Mouse (Mus musculus) adrenal gland, postnatal 14 days (tissue): ENCODE data around the gene Cyb561d2. TPM values are rescaled to one million over a fixed set of nuclear protein-coding genes. Genes with fewer than 3 reads are reported as not detected.
"Not testable (repeated sequence)": the region's sequence is repeated elsewhere in the genome, so short reads cannot be mapped to it uniquely, and the experiment has no call there.

Experiments used
- DNase-seq: peaks from one replicate; pipeline ENCODE4 v3.0.0; 2021; ENCODE audit warnings: mixed read lengths
- total RNA-seq: library from RNA; stranded (reverse); gene quantifications from 2 replicates; pipeline ENCODE4 v1.2.3, GENCODE M21; 2021

Cyb561d2 gene
- total RNA-seq, 1 experiment from 2014 or later, result 14.0 TPM

DNA sequence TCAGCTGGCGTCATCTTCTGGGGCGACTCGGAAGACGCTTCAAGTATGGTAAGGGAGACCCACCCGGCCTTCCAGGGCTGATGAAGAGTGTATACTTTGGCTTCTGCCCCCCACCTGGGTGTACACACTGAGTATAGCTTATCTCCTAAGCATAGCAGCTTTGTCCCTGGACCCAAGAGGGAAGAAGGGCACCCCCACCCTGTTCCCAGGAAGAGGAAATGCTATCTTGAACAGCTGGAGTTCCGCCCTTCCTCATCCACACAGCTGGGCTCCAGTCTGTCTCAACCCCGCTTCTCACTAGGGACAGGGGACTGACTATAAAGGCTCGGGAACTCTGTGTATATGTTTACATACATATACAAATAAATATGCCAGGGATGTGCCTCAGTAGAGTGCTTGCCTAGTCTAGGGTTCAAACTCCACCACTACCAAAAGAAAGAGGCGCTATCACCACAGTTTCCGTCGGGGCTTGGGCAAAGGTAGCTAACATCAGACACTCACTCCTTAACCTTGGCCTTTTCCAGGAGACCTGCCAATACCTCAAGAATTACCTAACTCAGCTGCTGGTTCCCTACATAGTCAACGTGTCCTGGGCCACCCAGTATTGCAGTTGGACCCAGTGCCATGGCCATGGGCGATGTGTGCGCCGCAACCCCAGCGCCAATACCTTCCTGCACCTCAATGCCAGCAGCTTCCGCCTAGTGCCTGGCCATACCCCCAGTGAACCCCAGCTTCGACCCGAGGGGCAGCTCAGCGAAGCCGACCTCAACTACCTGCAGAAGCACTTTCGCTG is 29.7 kb upstream of the Cyb561d2 start:
- no peak for DNase-seq

GRCm38 (mm10) chr9:107570845-107571244 is 28.9 kb upstream of the Cyb561d2 start:
- no peak for DNase-seq

GRCm38 (mm10) chr9:107570016-107570415 is 28.0 kb upstream of the Cyb561d2 start:
- DNase-seq, result no peak

GRCm38 (mm10) chr9:107569270-107569669 is 27.3 kb upstream of the Cyb561d2 start:
- no peak for DNase-seq

DNA sequence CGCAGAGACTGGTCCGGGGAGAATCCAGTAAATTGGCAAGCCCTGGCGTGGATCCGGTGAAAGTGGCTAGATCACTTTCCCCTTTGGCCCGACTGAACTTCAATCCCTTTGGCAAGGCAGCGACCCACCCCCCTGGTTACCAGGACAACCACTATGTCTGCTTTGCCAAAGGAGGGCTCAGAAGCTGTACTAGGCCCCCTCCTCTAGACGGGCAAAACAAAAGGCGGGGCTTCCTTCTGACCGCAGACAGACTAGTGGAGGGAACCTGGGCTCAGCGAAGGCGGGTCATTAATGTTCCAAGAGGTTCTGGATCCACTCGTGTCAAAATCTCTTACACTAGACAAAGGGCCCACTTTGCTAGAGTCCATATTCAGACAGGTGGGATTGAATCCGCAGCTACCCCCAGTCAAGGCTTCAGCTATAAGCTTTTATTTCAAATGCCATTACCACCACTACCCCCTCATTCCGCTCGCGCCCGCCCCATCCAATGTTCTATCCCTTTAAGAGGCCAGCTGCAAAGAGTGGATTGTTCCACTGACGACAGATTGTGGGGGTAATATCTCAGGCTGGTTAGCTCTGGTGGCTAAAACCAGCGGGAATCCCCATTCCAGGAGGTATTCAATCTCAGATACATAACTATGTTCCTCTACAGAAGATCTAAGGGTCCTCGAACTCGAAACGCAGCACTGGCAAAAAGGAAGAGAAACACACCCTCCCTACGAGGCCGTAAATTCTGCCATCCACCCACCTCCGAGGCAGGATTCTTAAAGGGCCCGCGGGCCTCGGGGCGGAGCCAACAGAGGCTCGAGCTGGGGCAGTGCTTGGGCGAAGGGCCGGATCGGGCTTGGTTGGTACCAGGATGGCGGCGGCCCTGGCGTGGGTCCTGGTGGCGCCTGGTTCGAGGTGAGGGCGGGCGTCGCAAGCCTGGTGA is 26.6 kb upstream of the Cyb561d2 start:
- peak; percentile 93 for DNase-seq

- peak; percentile 73 for DNase-seq
Observed at GRCm38 (mm10) chr9:107567702-107568319, 25.8 kb upstream of the Cyb561d2 start, which contains the start of gene Hyal2. Hyal2 (plus strand) TSS chr9:107567945.

DNA sequence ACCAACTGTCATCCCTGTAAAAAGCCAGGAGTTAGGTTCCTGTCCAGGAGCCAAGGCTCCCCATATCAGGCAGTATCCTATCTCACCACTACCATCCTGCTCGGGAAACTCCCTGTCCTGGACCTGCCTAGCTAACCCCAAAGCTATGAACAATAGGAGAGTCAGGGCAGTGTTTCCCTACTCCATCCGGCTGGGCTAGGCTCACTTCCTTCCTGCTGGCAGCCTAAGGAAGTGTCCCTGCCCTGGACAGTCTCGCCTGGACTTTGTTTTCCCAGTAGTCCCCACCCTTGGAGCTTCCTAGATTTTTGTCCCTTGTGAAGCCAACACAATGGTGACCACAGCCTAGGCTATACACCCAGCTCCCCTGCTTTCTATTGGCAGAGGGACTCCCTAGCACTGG is 24.9 kb upstream of the Cyb561d2 start:
- peak; percentile 47 for DNase-seq

DNA sequence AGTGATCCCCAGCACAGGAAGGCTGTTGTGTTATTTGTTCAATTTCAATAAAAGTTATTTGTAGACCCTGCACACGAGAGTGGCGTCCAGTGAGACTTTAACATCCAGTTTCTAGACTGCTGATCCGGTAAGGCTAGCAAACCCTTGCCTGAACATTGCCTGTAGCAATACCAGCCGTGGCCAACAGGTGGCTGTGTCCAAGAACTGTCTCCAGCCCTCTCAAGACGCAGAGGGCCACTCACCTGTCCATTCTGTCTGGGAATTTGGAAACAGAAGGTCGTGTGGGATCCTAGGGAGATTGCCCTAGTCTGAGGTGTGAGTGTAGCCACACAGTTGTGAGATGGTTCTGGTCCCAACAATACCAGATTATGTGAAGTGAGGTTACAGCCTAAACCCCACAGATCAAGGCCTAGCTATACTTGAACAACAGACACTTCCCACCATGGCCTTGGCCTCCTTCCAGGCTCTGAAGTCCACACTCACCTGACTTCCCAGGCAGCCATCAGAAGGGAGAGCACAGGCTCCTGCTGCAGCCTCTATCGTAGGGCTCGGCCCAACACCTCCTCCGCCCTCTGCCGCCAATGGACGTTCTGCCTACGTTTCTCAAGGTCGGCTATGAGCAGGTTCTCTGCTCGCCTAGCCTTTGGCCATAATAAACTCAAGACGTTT is 24.2 kb upstream of the Cyb561d2 start:
- peak; percentile 90 for DNase-seq

GRCm38 (mm10) chr9:107565556-107565955 is 23.6 kb upstream of the Cyb561d2 start:
- not testable (repeated sequence) for DNase-seq

DNA sequence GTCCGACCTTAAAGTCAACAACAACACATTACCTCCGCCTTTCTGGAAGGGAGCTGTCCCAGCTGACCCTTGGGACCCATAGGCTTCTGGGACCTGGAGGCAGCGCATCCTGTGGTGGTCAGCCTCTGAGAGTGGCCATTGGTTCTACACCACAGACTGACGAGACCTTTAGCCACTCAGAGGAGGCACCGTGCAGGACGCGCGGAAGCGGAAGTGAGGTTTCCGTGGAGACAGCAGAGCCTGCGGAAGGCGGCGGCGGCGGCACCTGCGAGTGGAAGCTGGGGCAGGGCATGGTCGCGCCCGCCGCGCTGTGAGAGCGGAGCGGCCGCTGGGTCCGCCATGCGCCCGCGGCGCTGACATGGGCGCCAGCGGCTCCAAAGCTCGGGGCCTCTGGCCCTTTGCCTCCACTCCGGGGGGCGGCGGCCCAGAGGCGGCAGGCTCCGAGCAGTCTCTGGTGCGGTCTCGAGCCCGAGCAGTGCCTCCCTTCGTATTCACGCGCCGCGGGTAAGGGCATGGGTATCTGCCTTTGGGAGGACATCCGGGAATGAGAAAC is 21.1 kb upstream of the Cyb561d2 start, which contains the start of gene Tusc2:
Gene Tusc2, plus strand, starts transcription at position 227 of the 553 bp plus-strand sequence.
- DNase-seq, result peak; percentile 97

DNA sequence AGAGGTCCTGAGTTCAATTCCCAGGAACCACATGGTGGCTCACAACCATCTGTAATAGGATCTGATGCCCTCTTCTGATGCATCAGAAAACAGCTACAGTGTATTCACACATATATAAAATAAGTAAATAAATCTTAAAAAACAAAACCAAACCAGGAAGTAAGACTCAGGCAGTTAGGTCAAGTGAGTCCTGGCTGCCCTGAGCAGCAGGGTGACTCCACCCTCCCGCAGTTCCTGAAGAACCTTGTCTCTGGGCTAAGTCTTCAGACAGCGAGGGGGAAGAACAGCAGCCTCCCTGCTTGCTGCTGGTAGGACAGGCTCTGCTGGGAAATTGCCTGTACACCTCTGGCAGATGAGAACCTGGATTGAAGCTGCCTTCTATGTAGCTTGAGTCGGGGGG is 14.4 kb upstream of the Cyb561d2 start:
- DNase-seq, result no peak

DNA sequence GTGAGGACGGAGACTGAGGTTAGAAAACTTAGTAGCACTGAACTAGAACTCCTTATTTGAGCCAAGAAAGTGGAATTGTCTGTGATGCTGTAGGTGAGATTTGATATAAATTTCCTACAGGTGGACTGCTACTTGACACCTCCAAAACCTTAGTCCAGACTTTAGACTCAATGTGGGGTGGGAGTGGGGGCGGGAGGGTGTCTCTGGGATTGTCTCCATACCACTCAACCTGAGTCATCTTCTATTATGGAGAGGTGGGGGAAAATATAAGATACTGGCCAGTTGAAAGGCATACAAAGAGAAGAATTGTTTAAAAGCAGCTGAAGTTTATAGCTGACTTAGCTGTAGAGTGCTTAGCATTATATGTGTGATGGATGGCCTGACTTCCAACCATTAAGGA is 13.7 kb upstream of the Cyb561d2 start:
- no peak for DNase-seq

GRCm38 (mm10) chr9:107555031-107555457 is 13.1 kb upstream of the Cyb561d2 start:
- peak; percentile 78 for DNase-seq

- DNase-seq, result peak; percentile 97
Observed at GRCm38 (mm10) chr9:107554319-107554825, 12.4 kb upstream of the Cyb561d2 start.

DNA sequence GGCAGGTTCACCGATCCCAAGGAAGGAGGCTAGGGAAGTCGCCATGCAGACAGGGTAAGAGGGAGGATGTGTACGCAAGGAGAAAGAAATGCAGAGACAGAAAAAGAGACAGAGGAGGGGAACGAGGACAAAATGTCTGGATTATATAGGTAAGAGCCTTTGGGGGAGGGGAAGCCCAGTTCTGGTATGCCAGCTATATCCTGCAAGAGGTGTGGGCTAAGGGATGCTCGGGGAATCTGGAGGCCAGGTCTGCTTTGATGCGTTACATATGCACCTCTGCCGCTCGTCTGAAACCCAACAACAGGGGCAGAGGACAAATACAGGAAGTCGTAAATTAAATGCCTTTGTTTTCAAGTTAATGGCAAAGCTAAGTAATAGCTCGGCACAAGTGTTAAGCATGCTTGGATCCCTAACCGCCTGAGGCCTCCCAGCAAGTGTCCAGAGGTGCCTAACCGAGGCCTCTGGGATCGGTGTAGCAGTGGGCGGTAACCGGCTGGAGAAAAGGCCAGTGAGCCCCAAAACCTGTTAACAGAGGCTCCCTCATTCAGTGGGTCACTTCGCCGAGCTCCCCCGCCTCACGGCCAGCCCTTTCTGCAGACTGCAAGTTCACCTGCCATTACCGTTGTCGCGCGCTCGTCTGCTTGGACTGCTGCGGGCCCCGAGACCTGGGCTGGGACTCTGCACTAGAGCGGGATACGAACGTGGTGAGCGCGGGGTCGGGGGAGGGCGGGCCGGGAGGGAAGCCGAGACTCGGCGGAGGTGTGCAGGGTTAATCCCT is 11.7 kb upstream of the Cyb561d2 start:
- DNase-seq, result peak; percentile 64

GRCm38 (mm10) chr9:107552690-107553393 is 10.8 kb upstream of the Cyb561d2 start:
- DNase-seq, result no peak

DNA sequence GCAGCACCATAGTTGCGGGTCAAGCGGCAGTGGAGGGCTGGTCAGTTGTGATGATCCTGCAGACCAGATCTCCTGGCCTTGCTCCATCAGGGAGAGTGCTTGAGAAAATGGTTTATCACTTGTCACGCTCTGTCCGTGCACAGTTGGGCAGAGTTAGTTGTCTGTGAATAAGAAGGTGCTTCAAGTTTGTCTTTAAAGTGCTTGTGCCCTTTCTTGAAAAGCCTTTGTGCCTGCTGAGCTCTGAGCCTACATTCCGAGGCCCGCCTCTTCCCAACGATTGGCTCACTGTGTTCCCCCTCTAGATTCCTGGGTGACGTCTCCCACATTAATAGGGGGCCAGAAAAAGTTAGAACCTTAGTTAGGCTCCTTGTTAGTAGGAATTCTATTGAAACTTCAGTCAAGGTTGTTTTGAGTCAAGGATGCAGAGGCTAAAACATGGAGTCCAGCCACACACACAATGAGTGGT is 9.9 kb upstream of the Cyb561d2 start:
- no peak for DNase-seq

DNA sequence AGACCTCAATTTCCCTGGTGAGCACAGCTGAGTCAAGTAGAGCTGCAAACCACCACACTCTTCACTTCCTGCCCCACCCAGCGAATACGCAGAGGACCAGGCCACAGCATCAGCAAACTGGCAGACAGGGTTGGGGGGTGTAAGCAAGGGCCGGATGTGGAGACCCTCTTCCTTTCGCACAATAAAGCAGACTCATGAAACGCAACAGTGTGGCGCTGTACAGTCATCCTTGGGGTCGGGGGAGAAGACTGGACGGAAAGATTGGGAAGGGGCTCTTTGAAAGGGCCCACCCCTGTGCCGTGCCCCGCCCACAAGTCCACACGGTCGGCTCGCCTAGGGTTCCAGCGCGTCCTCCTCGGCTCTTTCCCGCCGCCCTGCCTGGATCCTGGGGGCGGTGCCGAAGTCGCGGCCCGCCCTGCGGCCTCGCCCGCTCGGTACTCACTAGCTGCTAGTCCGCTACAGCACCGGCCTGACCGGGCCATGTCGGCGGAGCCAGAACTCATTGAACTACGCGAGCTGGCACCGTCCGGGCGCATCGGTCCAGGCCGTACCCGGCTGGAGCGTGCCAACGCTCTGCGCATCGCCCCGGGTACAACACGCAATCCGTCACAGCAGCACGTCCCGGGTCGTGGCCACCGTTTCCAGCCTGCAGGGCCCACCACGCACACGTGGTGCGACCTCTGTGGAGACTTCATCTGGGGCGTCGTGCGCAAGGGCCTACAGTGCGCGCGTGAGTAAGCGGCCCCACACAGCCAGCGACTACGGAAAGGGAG is 9.3 kb upstream of the Cyb561d2 start, which contains the start of gene Rassf1:
Gene Rassf1, plus strand, starts transcription at position 439 of the 773 bp plus-strand sequence.
- peak; percentile 80 for DNase-seq
